In the genomic region with DNA sequence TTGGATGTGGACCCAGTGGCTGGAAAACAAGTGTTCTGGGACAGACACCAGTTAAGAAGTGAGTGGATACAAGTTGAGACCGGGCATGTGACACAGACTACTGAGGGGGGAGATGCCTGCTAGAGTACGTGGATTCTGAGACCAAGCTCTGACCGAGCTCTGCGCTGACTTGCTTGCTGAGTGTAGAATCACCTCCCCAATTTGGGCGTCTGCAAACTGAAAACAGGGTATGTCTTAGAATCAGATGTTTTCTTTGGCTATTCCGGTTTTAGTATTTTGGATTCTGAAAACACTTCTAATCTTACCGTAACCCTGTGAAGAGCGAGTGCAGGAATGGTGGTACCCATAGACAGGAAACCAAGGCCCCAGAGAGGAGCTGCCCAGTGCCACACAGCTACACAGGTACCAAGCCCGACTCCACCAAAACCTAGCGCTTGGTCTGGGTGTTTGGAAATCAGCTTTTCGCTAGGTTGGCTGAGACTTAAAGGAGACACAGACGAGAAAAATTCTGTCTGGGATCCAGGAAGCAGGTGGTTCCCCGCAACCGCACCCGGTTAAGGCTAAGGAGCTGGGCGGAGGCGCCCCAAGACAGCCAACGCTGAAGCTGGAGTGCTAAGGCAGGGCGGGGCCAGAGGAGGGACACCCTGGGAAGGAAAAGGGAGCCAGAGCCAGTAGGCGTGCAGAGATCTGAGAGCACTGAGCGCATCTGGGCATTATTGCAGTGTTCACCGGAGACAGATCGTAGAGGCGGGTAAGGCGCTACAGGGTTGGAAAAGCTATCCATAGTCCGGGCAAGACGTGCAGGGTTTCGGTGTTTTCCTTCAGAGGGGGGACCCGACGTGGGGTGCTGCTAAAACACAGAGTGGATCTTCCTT, we compare ENCODE assay signal across 8 mouse cellular contexts. TPM values are rescaled to one million over a fixed set of nuclear protein-coding genes. Genes with fewer than 3 reads are reported as not detected.
DNase-seq lines count a peak whose midpoint lies in the region.

No protein-coding gene starts in this region.

- H3K4me3 ChIP-seq in embryonic facial prominence, embryonic 10.5 days, result peak overlapping the region; percentile 54
- peak overlapping the region; percentile 91 for H3K4me3 ChIP-seq in megakaryocyte, embryonic 14.5 days (replicated peaks)

- DNase-seq in adrenal gland, adult (ENCODE audit: inconsistent age in 2 of 2, low spot score in 1 of 2), result peak; percentile 41 to 76
- peak; percentile 65 for DNase-seq in embryonic facial prominence, embryonic 10.5 days (ENCODE audit: low spot score)
- peak; percentile 28 to 49 for DNase-seq in gastrocnemius, postnatal 36 days
- peak; percentile 38 for DNase-seq in induced T-regulatory cell, adult 2 months (ENCODE audit: low read depth)
- peak; percentile 58 to 61 for DNase-seq in left cerebral cortex, postnatal 36 days (ENCODE audit: low spot score in 2 of 2)
- DNase-seq in right cerebral cortex, postnatal 36 days (ENCODE audit: low spot score in 2 of 2), result peak; percentile 50 to 65
- DNase-seq in MN1 (ENCODE audit: low spot score), result no peak

- H3K27ac ChIP-seq in embryonic facial prominence, embryonic 10.5 days (replicated peaks), result peak overlapping the region; percentile 42; the same call in 1 of the 2 replicates

- peaks cover 73% of the 10 kb centered on the region for H3K27me3 ChIP-seq in embryonic facial prominence, embryonic 10.5 days (replicated peaks; ENCODE audit: low read depth, poor library complexity, severe bottlenecking)
- peaks cover 87% of the 10 kb centered on the region for H3K27me3 ChIP-seq in megakaryocyte, embryonic 14.5 days (replicated peaks)

- H3K4me1 ChIP-seq in embryonic facial prominence, embryonic 10.5 days, result peaks cover 16% of the 10 kb centered on the region
- H3K4me1 ChIP-seq in megakaryocyte, embryonic 14.5 days, result peaks cover 34% of the 10 kb centered on the region

- no peaks in the 10 kb centered on the region for H3K9me3 ChIP-seq in embryonic facial prominence, embryonic 10.5 days
- peaks cover 6% of the 10 kb centered on the region; the same call in 1 of the 2 replicates for H3K9me3 ChIP-seq in megakaryocyte, embryonic 14.5 days

- H3K36me3 ChIP-seq in embryonic facial prominence, embryonic 10.5 days (replicated peaks), result no peaks in the 10 kb centered on the region
- H3K36me3 ChIP-seq in megakaryocyte, embryonic 14.5 days (replicated peaks; ENCODE audit: low read length), result no peaks in the 10 kb centered on the region

- intact Hi-C loops in gastrocnemius, postnatal 36 days (cut with DNase I), result no loop called here
- intact Hi-C loops in left cerebral cortex, postnatal 36 days (cut with DNase I), result no loop called here

- 10% methylated on average over 30 of the region's 30 CpGs for WGBS in embryonic facial prominence, embryonic 10.5 days

RNA-seq across cellular contexts. Expression of a gene that starts 2.0 kb away (rescaled TPM):
- 17.0 and 19.7 TPM in 2 replicates for polyA plus RNA-seq in embryonic facial prominence, embryonic 10.5 days (2016; fragmentation: Nextera tagmentation; extraction: Ambion mirVana)
- 1 to 10 TPM in 1 of 2 experiments, under 1 TPM in 1; 0.61 to 1.5 TPM for total RNA-seq in gastrocnemius, postnatal 36 days (2021)
- under 1 TPM; 0.35 to 0.57 TPM for total RNA-seq in left cerebral cortex, postnatal 36 days (2021)
- not detected in 2 replicates for polyA plus RNA-seq in megakaryocyte, embryonic 14.5 days (2012; ENCODE audit: insufficient read depth, low replicate concordance)

RNA-seq across cellular contexts. Expression of a gene that starts 19.2 kb away (rescaled TPM):
- polyA plus RNA-seq in embryonic facial prominence, embryonic 10.5 days (2016; fragmentation: Nextera tagmentation; extraction: Ambion mirVana), result 27.0 and 28.3 TPM in 2 replicates
- 1 to 10 TPM; 3.6 to 4.2 TPM for total RNA-seq in gastrocnemius, postnatal 36 days (2021)
- total RNA-seq in left cerebral cortex, postnatal 36 days (2021), result 1 to 10 TPM; 4.2 to 5.8 TPM
- 2.3 and 3.1 TPM in 2 replicates for polyA plus RNA-seq in megakaryocyte, embryonic 14.5 days (2012; ENCODE audit: insufficient read depth, low replicate concordance)

RNA-seq across cellular contexts. Expression of a gene that starts 48.9 kb away (rescaled TPM):
- 4.0 and 4.4 TPM in 2 replicates for polyA plus RNA-seq in embryonic facial prominence, embryonic 10.5 days (2016; fragmentation: Nextera tagmentation; extraction: Ambion mirVana)
- total RNA-seq in gastrocnemius, postnatal 36 days (2021), result 10 to 100 TPM; 18.3 to 18.7 TPM
- total RNA-seq in left cerebral cortex, postnatal 36 days (2021), result 100 to 1,000 TPM; 294 to 308 TPM
- polyA plus RNA-seq in megakaryocyte, embryonic 14.5 days (2012; ENCODE audit: insufficient read depth, low replicate concordance), result 8.0 and 21.0 TPM in 2 replicates

RNA-seq across cellular contexts. Expression of a gene that starts 56.9 kb away (rescaled TPM):
- polyA plus RNA-seq in embryonic facial prominence, embryonic 10.5 days (2016; fragmentation: Nextera tagmentation; extraction: Ambion mirVana), result 103 and 106 TPM in 2 replicates
- total RNA-seq in gastrocnemius, postnatal 36 days (2021), result 1 to 10 TPM; 4.8 to 6.4 TPM
- 10 to 100 TPM; 23.0 to 37.3 TPM for total RNA-seq in left cerebral cortex, postnatal 36 days (2021)
- polyA plus RNA-seq in megakaryocyte, embryonic 14.5 days (2012; ENCODE audit: insufficient read depth, low replicate concordance), result 5.7 TPM in 1 of 2 replicates, not detected in the other

Comparison
In these comparisons a context has a peak if more than half of its experiments do, and no peak if none do; other contexts are left out.
1. RNA of a gene that starts 48.9 kb away (total RNA-seq): 294 to 308 TPM in left cerebral cortex, postnatal 36 days; 18.3 to 18.7 TPM in gastrocnemius, postnatal 36 days; every median in the first group is over 10 times any median in the second.